Mouse (Mus musculus): Measurements from ENCODE around the gene Nudt11.

GRCm38 (mm10) chrX:6082954-6083680 is 35.9 kb downstream of the Nudt11 start, which contains the start of gene AU022751:
- no peak for TF ChIP-seq CTCF (IDR thresholded peaks at IDR 0.05; ENCODE audit: low read depth)
- no peak for TF ChIP-seq EP300 (optimal IDR thresholded peaks at IDR 0.05)
